ENCODE assay signal across 7 mouse cellular contexts in genomic region chr6:22124575-22125330, GRCm38 (mm10).
A peak's percentile ranks its signal among the peaks of the same experiment; 100 is the strongest.
DNase-seq lines count a peak whose midpoint lies in the region; ATAC-seq and TF ChIP-seq lines count a peak whose summit lies in the region.
"Not testable (repeated sequence)": the region's sequence is repeated elsewhere in the genome, so short reads cannot be mapped to it uniquely, and the experiment has no call there.

No protein-coding gene starts in this region.

- not testable (repeated sequence) for H3K4me2 ChIP-seq in liver, embryonic 14.5 days (ENCODE audit: low read depth)

- peak; percentile 25 for DNase-seq in A20 (ENCODE audit: low read depth, low spot score)
- DNase-seq in ES-E14 (ENCODE audit: low read depth, low spot score): not testable (repeated sequence)
- DNase-seq in heart, adult 11 months: peak; percentile 54
- DNase-seq in liver, embryonic 14.5 days (ENCODE audit: low read depth in 3 of 3, low spot score in 3 of 3): peak in 2 of 3 experiments; percentile 11 to 30

- TF ChIP-seq EP300 in liver, embryonic 14.5 days (IDR thresholded peaks at IDR 0.05; ENCODE audit: low read depth): not testable (repeated sequence)

- H3K27ac ChIP-seq in ES-E14 (ENCODE audit: insufficient read depth, low read depth, low read length, poor library complexity, severe bottlenecking); liver, embryonic 14.5 days: not testable (repeated sequence)
- H3K27ac ChIP-seq in bone marrow macrophage, adult 2 months (ENCODE audit: insufficient read depth, low read depth, low read length): peak overlapping the region; percentile 45

- WGBS in liver, embryonic 14.5 days (ENCODE audit: insufficient replicate concordance): 51% methylated on average over 24 of the region's 31 CpGs

- not testable (repeated sequence) for H3K9me3 ChIP-seq in ES-E14 (ENCODE audit: control insufficient read depth, insufficient read depth, low read depth, low read length); liver, embryonic 14.5 days (ENCODE audit: control insufficient read depth, low read length)

- not testable (repeated sequence) for TF ChIP-seq CTCF in bone marrow macrophage, adult 2 months (IDR thresholded peaks at IDR 0.05; ENCODE audit: low read depth, low read length); liver, embryonic 14.5 days (IDR thresholded peaks at IDR 0.05; ENCODE audit: low read depth)

- H3K27me3 ChIP-seq in liver, embryonic 14.5 days (ENCODE audit: control insufficient read depth, insufficient read depth, low read length): not testable (repeated sequence)

- not testable (repeated sequence) for H3K36me3 ChIP-seq in ES-E14 (ENCODE audit: control insufficient read depth, insufficient read depth, low read length, poor library complexity, severe bottlenecking); liver, embryonic 14.5 days (replicated peaks; ENCODE audit: control insufficient read depth, insufficient read depth, low read depth)

- ATAC-seq in liver, embryonic 14.5 days (ENCODE audit: insufficient read depth): not testable (repeated sequence)
- ATAC-seq in megakaryocyte, adult 5-6 weeks (ENCODE audit: poor library complexity, severe bottlenecking): peak; percentile 96
- ATAC-seq in monocyte, adult 5-6 weeks (replicated peaks; ENCODE audit: insufficient number of reproducible peaks, low FRiP score, low TSS enrichment, poor library complexity, severe bottlenecking): peak; percentile 87

- not testable (repeated sequence) for TF ChIP-seq POLR2A in bone marrow macrophage, adult 2 months (IDR thresholded peaks at IDR 0.05; ENCODE audit: borderline replicate concordance, low read depth, low read length)

- not testable (repeated sequence) for H3K4me1 ChIP-seq in ES-E14 (ENCODE audit: control insufficient read depth in 2 of 2, insufficient read depth in 2 of 2, low read length in 2 of 2, poor library complexity in 1 of 2); bone marrow macrophage, adult 2 months (ENCODE audit: control insufficient read depth, insufficient read depth, low read length); liver, embryonic 14.5 days (replicated peaks; ENCODE audit: control insufficient read depth in 2 of 2, insufficient read depth in 2 of 2, low read length in 1 of 2)

- H3K4me3 ChIP-seq in ES-E14 (ENCODE audit: insufficient read depth in 1 of 2, low read depth in 1 of 2, low read length in 2 of 2, poor library complexity in 1 of 2, severe bottlenecking in 1 of 2): peak overlapping the region; percentile 14 to 46; a peak in 3 of 4 replicates
- H3K4me3 ChIP-seq in bone marrow macrophage, adult 2 months (ENCODE audit: insufficient read depth, low read length); liver, embryonic 14.5 days (ENCODE audit: insufficient read depth in 1 of 2, low read depth in 2 of 2, low read length in 2 of 2): not testable (repeated sequence)

- in situ Hi-C loops in ES-E14 (cut with MboI; ENCODE audit: low sequenced_read_pairs in 2 of 2, unreplicated experiment in 2 of 2): loop anchor here (5.0 to 25.0 kb wide), 3 partner anchors 363 to 838 kb away; no protein-coding TSS in a partner anchor

- not testable (repeated sequence) for H3K9ac ChIP-seq in ES-E14 (ENCODE audit: insufficient read depth, low read depth, low read length, poor library complexity, severe bottlenecking); liver, embryonic 14.5 days (replicated peaks)
